Mouse (Mus musculus): ENCODE data around the gene Nrxn1. TPM values are rescaled to one million over a fixed set of nuclear protein-coding genes. Genes with fewer than 3 reads are reported as not detected.

Nrxn1 gene
- total and polyA plus RNA-seq, 2 experiments from 2014 or later = 242 to 376 TPM

- H3K4me1 ChIP-seq (ENCODE audit: insufficient read depth) = no peaks in the 10 kb centered on the region
- no peak overlapping the region for H3K4me3 ChIP-seq (ENCODE audit: low read depth, low read length)
- no peaks in the 10 kb centered on the region for H3K27me3 ChIP-seq (ENCODE audit: insufficient read depth, low read length)
- no peak overlapping the region for H3K27ac ChIP-seq (ENCODE audit: low read depth, low read length)
- TF ChIP-seq CTCF (IDR thresholded peaks at IDR 0.05; ENCODE audit: low read depth) = no peak
- no peaks in the 10 kb centered on the region for H3K9me3 ChIP-seq (ENCODE audit: low read length)
- H3K9ac ChIP-seq = no peak overlapping the region
- H3K36me3 ChIP-seq (ENCODE audit: insufficient read depth) = no peaks in the 10 kb centered on the region
- DNase-seq (no peak), ATAC-seq (no peak)
- 87% methylated on average over 2 of the region's 2 CpGs for WGBS
- H3K4me2 ChIP-seq (ENCODE audit: low read depth) = no peak overlapping the region
Measured at GRCm38 (mm10) chr17:90202785-90203184, 890.1 kb downstream of the Nrxn1 start.

GRCm38 (mm10) chr17:90196772-90197171 lies 896.1 kb downstream of the Nrxn1 start:
- no peak for TF ChIP-seq CTCF (IDR thresholded peaks at IDR 0.05; ENCODE audit: low read depth)
- DNase-seq = no peak
- H3K27ac ChIP-seq (ENCODE audit: low read depth, low read length) = no peak overlapping the region

GRCm38 (mm10) chr17:90141602-90142001 lies 951.3 kb downstream of the Nrxn1 start:
- no peak overlapping the region for H3K27ac ChIP-seq (ENCODE audit: low read depth, low read length)
- H3K9ac ChIP-seq = no peak overlapping the region
- no peaks in the 10 kb centered on the region for H3K4me1 ChIP-seq (ENCODE audit: insufficient read depth)
- no peaks in the 10 kb centered on the region for H3K36me3 ChIP-seq (ENCODE audit: insufficient read depth)
- DNase-seq = no peak
- TF ChIP-seq CTCF (IDR thresholded peaks at IDR 0.05; ENCODE audit: low read depth) = 0 out of 2 replicates have a peak, but pooled peaks have one; percentile 30
- no peak overlapping the region for H3K4me2 ChIP-seq (ENCODE audit: low read depth)
- H3K4me3 ChIP-seq (ENCODE audit: low read depth, low read length) = no peak overlapping the region
- H3K27me3 ChIP-seq (ENCODE audit: insufficient read depth, low read length) = no peaks in the 10 kb centered on the region
- no peak for ATAC-seq
- WGBS = 52% methylated on average over 4 of the region's 4 CpGs
- H3K9me3 ChIP-seq (ENCODE audit: low read length) = no peaks in the 10 kb centered on the region

More at GRCm38 (mm10) chr17:90196772-90197171, 896.1 kb downstream of the Nrxn1 start:
- no peaks in the 10 kb centered on the region for H3K9me3 ChIP-seq (ENCODE audit: low read length)
- ATAC-seq = no peak
- 4% methylated on average over 1 of the region's 1 CpGs for WGBS
- no peak overlapping the region for H3K4me3 ChIP-seq (ENCODE audit: low read depth, low read length)
- H3K36me3 ChIP-seq (ENCODE audit: insufficient read depth) = no peaks in the 10 kb centered on the region
- H3K4me2 ChIP-seq (ENCODE audit: low read depth) = no peak overlapping the region
- no peaks in the 10 kb centered on the region for H3K4me1 ChIP-seq (ENCODE audit: insufficient read depth)
- H3K9ac ChIP-seq = no peak overlapping the region
- H3K27me3 ChIP-seq (ENCODE audit: insufficient read depth, low read length) = no peaks in the 10 kb centered on the region

- Histone ChIP-seq H3K9ac (no peak overlapping the region), H3K27me3 (ENCODE audit: insufficient read depth, low read length) (no peaks in the 10 kb centered on the region), H3K36me3 (ENCODE audit: insufficient read depth) (no peaks in the 10 kb centered on the region), H3K4me2 (ENCODE audit: low read depth) (no peak overlapping the region), H3K9me3 (ENCODE audit: low read length) (no peaks in the 10 kb centered on the region), H3K4me3 (ENCODE audit: low read depth, low read length) (no peak overlapping the region), H3K4me1 (ENCODE audit: insufficient read depth) (no peaks in the 10 kb centered on the region), H3K27ac (ENCODE audit: low read depth, low read length) (no peak overlapping the region)
- 72% methylated on average over 12 of the region's 12 CpGs for WGBS
- TF ChIP-seq CTCF (IDR thresholded peaks at IDR 0.05; ENCODE audit: low read depth) = peak; percentile 4; the same call in 1 of the 2 replicates
- ATAC-seq (no peak), DNase-seq (no peak)
Measured at GRCm38 (mm10) chr17:90130836-90131235, 962.0 kb downstream of the Nrxn1 start.

- no peak for ATAC-seq
- Histone ChIP-seq H3K4me3 (ENCODE audit: low read depth, low read length) (no peak overlapping the region), H3K27ac (ENCODE audit: low read depth, low read length) (no peak overlapping the region), H3K9ac (no peak overlapping the region), H3K9me3 (ENCODE audit: low read length) (no peaks in the 10 kb centered on the region), H3K36me3 (ENCODE audit: insufficient read depth) (no peaks in the 10 kb centered on the region), H3K27me3 (ENCODE audit: insufficient read depth, low read length) (no peaks in the 10 kb centered on the region), H3K4me2 (ENCODE audit: low read depth) (no peak overlapping the region), H3K4me1 (ENCODE audit: insufficient read depth) (no peaks in the 10 kb centered on the region)
- no peak for TF ChIP-seq CTCF (IDR thresholded peaks at IDR 0.05; ENCODE audit: low read depth)
- 93% methylated on average over 2 of the region's 2 CpGs for WGBS
- DNase-seq = no peak
Measured at GRCm38 (mm10) chr17:90129183-90129582, 963.7 kb downstream of the Nrxn1 start.

- H3K27me3 ChIP-seq (ENCODE audit: insufficient read depth, low read length) = no peaks in the 10 kb centered on the region
- H3K4me1 ChIP-seq (ENCODE audit: insufficient read depth) = no peaks in the 10 kb centered on the region
Measured at GRCm38 (mm10) chr17:90127561-90127960, 965.3 kb downstream of the Nrxn1 start.

GRCm38 (mm10) chr17:90122796-90123481 lies 969.9 kb downstream of the Nrxn1 start:
- no peaks in the 10 kb centered on the region for H3K27me3 ChIP-seq (ENCODE audit: insufficient read depth, low read length)
- TF ChIP-seq CTCF (IDR thresholded peaks at IDR 0.05; ENCODE audit: low read depth) = no peak
- no peak overlapping the region for H3K27ac ChIP-seq (ENCODE audit: low read depth, low read length)
- DNase-seq = no peak
- H3K4me1 ChIP-seq (ENCODE audit: insufficient read depth) = no peaks in the 10 kb centered on the region
- WGBS = 70% methylated on average over 5 of the region's 5 CpGs
- ATAC-seq = peak; percentile 14; the same call in 1 of the 2 replicates
- no peaks in the 10 kb centered on the region for H3K9me3 ChIP-seq (ENCODE audit: low read length)
- H3K9ac ChIP-seq = no peak overlapping the region
- no peaks in the 10 kb centered on the region for H3K36me3 ChIP-seq (ENCODE audit: insufficient read depth)
- no peak overlapping the region for H3K4me2 ChIP-seq (ENCODE audit: low read depth)
- H3K4me3 ChIP-seq (ENCODE audit: low read depth, low read length) = no peak overlapping the region

More at GRCm38 (mm10) chr17:90127561-90127960, 965.3 kb downstream of the Nrxn1 start:
- no peak for DNase-seq
- no peaks in the 10 kb centered on the region for H3K36me3 ChIP-seq (ENCODE audit: insufficient read depth)
- no peak for ATAC-seq
- H3K4me3 ChIP-seq (ENCODE audit: low read depth, low read length) = no peak overlapping the region
- H3K9me3 ChIP-seq (ENCODE audit: low read length) = no peaks in the 10 kb centered on the region
- no peak overlapping the region for H3K4me2 ChIP-seq (ENCODE audit: low read depth)
- TF ChIP-seq CTCF (IDR thresholded peaks at IDR 0.05; ENCODE audit: low read depth) = no peak
- no peak overlapping the region for H3K27ac ChIP-seq (ENCODE audit: low read depth, low read length)
- WGBS = 55% methylated on average over 1 of the region's 1 CpGs
- no peak overlapping the region for H3K9ac ChIP-seq
